Mouse (Mus musculus): ENCODE results near the gene Cobll1.

Gene Cobll1

DNA sequence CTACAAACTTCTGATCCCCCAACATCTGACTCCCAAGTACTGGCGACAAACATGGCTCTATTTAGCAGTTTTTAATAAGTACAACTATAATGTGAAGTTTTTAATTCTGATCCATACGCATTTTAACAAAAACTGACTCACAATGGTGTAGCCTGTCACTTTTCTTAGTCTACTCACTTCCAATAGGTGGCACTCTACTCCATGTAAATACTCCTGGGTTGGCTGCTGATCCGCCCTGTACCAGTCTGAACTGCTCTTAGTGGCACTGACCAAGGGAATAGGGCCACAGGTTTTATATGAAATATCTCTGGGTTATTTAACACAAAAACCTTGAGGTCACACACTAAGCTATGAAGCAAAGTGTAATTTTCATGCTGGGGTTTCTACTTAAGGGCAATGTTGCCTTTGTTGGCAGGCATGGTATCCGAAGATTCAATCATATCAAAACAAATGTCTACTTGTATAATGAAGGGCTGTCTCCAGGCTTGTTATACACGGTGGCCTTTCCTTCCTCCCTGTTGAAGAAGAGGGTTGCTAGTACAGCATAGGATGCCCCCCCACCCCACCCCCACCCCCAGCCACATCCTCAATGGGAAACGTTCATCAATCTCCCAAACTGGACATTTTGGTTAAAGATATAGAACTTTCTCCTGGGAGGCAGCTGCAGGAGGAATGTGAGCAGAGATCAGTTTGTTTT, 93.6 kb downstream of the Cobll1 start:
- peak; percentile 9 for DNase-seq

- DNase-seq = no peak
These were observed 98.0 kb downstream of the Cobll1 start for GRCm38 (mm10) chr2:65141093-65141661.

- DNase-seq = peak; percentile 9
These were observed 98.8 kb downstream of the Cobll1 start for GRCm38 (mm10) chr2:65140330-65140922.

DNA sequence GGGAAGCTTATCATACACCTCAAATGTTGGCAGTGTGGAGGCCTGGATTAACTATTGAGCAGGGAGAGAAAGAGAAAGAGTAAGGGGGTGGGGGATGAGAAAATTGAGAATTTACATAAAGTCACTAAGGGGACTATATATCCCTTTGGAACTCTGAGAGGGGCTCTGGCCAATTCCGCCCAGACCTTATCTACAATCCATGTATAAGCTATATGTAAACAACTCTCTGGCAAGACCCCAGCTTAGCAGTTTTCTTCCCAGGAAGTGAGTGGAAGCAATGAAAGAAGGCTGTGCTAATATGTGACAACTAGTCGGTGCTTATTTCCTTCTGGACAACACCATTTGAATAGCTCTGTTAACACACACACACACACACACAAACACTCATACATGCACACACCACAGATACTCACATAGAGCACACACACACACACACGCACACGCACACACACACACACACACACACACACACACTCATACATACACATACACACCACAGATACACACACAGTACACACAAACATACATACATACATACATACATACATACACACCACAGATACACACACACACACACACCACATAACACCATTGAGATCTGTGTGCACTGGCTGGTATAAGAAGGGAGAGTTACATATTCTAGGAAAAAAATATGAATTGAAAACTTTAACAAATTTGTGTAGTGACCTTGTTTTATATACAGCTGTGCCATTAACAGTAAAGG, 99.4 kb downstream of the Cobll1 start:
- DNase-seq = no peak

GRCm38 (mm10) chr2:65138992-65139391, 100.2 kb downstream of the Cobll1 start:
- DNase-seq = no peak

- peak; percentile 23 for DNase-seq
These were observed 112.9 kb downstream of the Cobll1 start for GRCm38 (mm10) chr2:65126141-65126783.

- DNase-seq = no peak
These were observed 115.5 kb downstream of the Cobll1 start for GRCm38 (mm10) chr2:65123702-65124101.

GRCm38 (mm10) chr2:65121435-65121834, 117.8 kb downstream of the Cobll1 start:
- DNase-seq = peak; percentile 21

GRCm38 (mm10) chr2:65121012-65121411, 118.2 kb downstream of the Cobll1 start:
- DNase-seq = no peak

- DNase-seq = no peak
These were observed 119.1 kb downstream of the Cobll1 start for GRCm38 (mm10) chr2:65120112-65120511.

DNA sequence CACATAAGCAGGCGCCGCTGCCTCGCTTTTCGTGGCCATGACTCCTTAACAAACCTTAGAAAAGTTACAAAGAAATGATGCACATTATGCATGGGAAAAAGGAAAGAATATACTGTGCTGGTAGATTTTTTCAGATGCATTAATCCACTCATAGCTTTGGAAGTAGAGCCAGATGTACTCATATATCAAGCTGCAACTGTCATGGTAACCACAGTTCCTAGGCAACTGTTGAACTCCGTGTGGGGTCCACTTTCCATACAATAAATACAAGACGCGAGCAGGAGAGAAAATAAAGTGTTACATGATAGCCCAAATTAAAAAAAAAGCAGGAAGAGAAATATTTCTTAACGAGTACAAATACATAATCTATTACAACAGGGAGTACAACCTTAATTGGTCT, 119.5 kb downstream of the Cobll1 start:
- DNase-seq = no peak

- DNase-seq = no peak
These were observed 120.1 kb downstream of the Cobll1 start for GRCm38 (mm10) chr2:65119076-65119475.

- DNase-seq = no peak
These were observed 121.3 kb downstream of the Cobll1 start for GRCm38 (mm10) chr2:65117859-65118258.

DNA sequence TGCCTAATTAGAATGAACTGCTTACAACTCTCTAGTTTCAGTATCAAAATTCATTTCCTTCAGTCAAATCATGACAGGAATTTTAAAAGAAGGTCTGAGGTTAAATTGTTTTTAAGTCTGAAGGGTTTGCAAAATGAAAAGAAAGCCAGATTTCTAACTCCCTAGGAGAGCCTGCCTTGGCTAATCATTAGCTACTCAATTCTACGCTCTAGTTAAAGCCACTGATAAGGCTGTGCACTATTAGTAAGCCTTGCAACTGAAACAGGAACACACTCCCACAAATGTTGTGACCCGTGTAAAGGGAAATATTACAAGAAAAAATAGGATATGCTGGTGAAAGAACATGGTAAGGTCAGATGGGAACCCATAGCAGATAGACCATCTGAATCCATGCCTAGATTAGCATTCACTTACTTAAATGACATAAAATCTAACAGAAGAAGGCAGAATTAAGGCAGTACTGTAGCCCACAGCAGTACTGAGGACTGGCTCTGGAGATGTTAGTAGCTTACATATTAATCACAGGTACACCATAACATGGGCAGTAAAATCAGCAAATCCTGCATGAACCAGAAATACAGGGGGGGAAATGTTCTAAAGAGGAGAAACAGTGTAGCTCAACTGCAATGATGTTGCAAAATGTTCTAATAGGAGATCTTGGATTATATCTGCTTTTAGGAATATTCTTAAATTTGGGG, 122.6 kb downstream of the Cobll1 start:
- DNase-seq = no peak

DNA sequence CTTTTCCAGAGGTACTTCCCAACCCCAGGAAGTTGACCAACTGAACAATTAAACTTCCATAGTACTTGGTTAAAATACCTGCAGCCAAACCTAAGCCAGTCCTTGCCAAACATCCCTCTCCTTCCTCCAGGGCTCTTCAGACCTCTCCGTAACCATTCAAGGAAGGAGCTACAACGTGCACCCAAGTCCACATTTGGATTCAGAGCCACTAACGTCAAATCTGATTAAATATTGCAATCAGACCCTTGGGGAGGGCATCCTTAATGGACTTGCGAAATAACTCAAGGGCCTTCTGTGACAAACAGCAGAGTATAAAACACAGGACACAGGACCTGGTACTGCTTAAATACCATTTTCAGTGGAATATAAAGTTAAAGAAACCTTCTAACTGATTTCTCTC, 126.0 kb downstream of the Cobll1 start:
- DNase-seq = no peak

DNA sequence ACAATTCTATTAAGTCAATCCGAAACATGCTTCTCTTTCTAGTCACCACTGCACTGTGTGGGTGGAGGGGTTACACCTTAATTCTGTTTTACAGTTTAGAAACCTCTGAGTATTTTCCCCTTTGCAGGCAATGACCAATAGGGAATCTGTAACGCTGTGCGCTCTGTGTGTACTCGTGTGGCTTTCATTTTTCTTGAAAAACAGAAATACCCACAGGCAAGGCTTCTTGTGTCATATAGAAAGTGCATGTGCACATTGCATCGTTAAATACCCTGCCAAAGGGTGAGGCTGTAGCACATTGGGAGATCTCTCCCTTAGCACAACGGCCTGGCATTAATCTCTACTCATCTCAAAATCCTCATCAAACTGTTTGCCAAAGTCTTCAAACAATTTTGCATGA, 134.6 kb downstream of the Cobll1 start:
- DNase-seq = no peak

DNA sequence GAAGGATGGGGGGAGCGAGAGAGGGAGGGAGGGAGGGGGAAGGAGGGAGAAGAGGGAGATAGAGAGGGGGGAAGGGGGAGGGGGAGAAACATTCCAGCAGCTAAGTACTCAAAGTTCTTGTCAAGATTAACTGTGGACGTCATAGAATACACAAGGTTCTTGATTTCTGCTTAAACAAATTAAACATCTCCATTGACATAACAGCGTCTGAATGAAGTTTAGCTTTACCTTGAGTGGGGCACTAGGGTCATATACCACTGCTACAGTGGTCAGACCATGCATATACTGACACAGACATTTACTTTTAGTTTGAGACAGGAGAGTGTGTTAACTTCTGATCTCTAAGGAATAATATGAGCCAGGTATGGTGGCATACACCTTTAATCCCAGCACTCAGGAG, 135.4 kb downstream of the Cobll1 start:
- DNase-seq = no peak

GRCm38 (mm10) chr2:65101388-65101787, 137.8 kb downstream of the Cobll1 start:
- no peak for DNase-seq

GRCm38 (mm10) chr2:65100001-65100400, 139.2 kb downstream of the Cobll1 start:
- no peak for DNase-seq

DNA sequence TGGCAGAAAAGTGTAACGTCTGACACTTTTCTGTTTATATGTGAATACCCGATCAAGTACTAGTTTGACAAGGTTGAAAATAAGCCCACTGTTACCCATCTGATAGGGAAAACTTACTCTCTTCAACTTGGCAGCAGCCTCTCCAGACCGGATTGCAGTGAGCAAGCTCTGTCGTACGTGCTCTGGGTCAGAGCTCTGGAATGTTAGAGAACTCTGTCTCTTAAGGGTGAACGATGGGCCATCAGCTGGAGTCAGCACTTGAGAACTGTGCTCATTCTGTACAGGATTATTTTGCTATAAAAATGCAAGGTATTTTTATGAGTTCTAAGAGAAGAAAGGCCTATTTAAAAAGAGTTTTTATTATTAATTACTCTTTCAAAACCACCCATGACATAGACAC, 143.6 kb downstream of the Cobll1 start:
- no peak for DNase-seq

DNA sequence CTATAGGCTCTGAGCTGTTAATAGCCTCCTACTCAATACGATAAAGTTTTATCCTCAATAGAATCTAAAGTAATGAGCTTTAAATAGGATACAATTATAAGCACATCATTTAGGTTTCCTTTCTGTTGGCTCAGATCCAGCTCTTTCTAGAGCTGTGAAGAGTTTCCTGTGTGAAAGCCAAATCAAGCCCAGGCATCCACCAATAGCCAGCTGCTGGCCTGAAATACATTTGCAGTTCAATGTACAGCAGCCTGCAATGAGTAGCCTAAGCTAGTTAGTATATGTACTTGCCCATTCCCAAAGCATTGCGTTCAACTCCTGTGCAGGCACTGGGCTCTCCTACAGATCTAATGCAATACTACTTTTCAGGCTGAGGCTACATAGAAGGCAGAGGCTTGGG, 145.2 kb downstream of the Cobll1 start:
- no peak for DNase-seq

DNA sequence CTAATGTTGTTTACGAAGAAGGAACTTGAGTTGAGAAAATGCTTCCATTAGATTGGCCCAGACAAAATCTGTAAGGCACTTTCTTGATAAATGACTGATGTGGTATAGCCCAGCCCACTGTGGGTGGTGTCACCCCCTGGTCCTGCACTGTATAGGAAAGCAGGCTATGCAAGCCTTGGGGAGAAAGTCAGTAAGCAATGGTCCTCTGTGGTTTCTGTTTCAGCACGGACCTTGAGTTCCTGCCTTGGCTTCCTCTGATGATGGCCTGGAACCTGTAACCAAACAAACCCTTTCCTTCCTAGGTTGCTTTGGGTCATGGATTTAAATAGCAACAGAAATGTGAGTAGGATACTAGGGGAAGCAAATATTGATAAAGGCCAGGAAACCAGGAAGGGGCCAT, 148.2 kb downstream of the Cobll1 start:
- no peak for DNase-seq

GRCm38 (mm10) chr2:65087197-65087596, 152.0 kb downstream of the Cobll1 start:
- no peak for DNase-seq

All from layer of hippocampus, adult 9-11 months (tissue).